Mouse (Mus musculus): ENCODE data around the gene Narf.

The Narf gene

DNA sequence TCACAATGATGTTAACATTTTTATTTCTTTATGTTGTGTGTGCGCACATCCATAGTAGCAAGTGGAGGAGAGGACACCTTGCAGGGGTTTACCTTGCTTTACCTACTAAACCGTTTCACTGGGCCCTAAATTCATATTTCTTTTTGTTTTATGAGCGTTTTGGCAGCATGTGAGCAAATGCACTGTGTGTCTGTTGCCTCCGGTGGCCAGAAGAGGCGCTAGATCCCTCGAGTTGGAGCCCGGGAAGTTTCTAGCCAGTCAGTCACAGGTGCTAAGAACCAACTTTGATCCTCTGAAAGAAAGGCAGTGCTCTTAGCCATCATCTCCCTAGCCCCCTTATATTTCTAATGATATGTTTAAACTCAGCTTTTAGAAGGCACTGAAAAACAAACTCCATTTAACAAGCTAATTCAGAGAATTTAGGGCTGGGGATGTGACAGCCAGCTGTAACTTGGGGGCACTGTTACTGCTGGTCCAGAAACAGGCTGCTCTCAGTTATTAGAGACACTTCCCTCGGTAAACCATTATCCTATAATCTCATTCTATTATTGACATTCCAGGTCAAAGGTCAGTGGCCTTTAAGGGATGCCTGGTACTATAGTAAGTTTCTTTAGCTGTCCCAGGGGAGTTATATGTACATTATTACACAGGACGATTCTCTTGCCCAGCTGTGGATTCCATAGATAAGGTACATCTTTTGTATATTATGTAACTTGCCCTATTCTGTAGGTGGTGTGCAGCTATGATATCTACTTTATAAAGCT lies 1.4 kb upstream of the Narf start:
- DNase-seq (ENCODE audit: low spot score): no peak

GRCm38 (mm10) chr11:121237345-121238128 lies 484 bp downstream of the Narf start:
- no peak for DNase-seq (ENCODE audit: low spot score)

DNA sequence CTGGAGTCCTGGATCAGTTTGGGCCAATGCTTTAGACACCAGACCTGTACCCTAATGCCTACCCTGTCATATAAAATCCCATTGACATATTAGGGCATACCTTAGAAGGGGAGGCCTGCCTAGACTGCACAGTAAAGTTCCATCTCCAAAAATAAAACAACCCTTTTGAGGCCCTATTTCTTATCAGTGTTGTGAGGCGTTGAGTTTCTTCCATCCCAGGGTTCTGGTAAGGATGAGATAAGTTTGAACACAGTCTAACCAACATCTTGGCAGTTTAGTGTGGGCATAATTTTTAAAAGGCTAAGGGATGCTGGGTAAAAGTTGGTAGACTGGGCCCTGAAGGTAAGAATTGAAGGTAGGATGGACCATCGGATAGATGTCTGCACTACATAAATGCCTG lies 2.6 kb downstream of the Narf start:
- DNase-seq (ENCODE audit: low spot score): no peak

- DNase-seq (ENCODE audit: low spot score): no peak
These were observed 13.1 kb downstream of the Narf start for GRCm38 (mm10) chr11:121250196-121250595.

GRCm38 (mm10) chr11:121259160-121260100 lies 22.4 kb downstream of the Narf start, which contains the start of gene Foxk2:
Gene Foxk2 (plus strand): TSS chr11:121259990.
- DNase-seq (ENCODE audit: low spot score): peak; percentile 92

- DNase-seq (ENCODE audit: low spot score): peak; percentile 18
These were observed 23.3 kb downstream of the Narf start for GRCm38 (mm10) chr11:121260211-121260906.

GRCm38 (mm10) chr11:121261074-121261473 lies 24.0 kb downstream of the Narf start:
- DNase-seq (ENCODE audit: low spot score): no peak

GRCm38 (mm10) chr11:121277516-121277915 lies 40.5 kb downstream of the Narf start:
- DNase-seq (ENCODE audit: low spot score): no peak

DNA sequence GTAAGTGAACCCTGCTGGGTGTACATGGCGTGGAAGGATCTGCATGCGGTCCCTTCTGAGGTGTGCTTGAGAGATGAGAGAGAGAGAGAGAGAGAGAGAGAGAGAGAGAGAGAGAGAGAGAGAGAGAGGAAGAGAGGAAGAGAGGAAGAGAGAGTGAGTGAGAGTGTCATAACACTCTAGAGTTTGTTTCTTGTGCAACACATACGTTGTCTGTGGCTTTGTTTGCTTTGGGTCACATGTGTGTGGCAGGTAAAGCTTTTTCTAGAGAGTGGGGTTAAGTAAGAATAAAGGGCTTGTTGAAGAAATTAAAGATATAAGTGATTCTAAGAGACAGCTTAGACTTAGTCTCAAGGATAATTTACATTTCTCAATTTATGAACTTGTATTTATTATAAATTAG lies 41.0 kb downstream of the Narf start:
- DNase-seq (ENCODE audit: low spot score): no peak

DNA sequence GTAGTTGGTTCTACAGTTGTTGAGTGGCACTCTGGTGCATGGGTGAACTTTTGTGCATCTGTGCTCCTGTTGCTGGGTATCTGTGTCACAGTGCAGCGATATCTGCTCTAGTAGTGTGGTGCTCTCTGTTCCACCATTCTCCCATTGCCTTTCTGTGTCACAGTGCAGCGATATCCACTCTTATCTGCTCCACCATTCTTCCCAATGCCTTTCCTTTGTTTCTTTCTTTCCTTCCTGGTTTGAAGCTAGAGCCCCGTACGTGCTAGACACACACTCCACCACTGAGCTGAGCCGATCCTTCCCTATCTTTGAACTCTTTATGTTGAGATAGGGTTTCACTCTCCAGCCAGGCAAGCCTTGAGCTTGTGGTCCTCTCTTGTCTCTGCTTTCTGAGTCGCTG lies 45.9 kb downstream of the Narf start:
- DNase-seq (ENCODE audit: low spot score): no peak

DNA sequence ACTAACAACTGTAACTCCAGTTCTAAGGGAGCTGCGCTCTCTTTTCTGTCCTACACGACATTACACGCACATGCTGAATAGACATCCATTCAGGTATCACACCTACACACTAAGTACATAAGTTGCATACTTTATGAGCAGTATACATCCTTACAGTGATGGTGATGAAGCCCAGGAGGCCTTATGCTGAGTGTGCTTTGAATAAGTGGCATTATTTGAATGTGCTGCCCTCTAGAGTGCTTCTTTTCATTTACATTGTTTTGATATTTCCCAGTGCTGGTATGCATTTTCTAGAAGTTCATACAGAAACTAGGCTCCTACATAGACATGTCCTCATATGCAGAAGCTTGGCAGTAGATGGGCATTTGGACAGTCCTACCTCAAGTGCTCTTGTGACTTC lies 52.8 kb downstream of the Narf start:
- DNase-seq (ENCODE audit: low spot score): no peak

GRCm38 (mm10) chr11:121294771-121295170 lies 57.7 kb downstream of the Narf start:
- DNase-seq (ENCODE audit: low spot score): no peak

GRCm38 (mm10) chr11:121298493-121298892 lies 61.4 kb downstream of the Narf start:
- DNase-seq (ENCODE audit: low spot score): no peak

DNA sequence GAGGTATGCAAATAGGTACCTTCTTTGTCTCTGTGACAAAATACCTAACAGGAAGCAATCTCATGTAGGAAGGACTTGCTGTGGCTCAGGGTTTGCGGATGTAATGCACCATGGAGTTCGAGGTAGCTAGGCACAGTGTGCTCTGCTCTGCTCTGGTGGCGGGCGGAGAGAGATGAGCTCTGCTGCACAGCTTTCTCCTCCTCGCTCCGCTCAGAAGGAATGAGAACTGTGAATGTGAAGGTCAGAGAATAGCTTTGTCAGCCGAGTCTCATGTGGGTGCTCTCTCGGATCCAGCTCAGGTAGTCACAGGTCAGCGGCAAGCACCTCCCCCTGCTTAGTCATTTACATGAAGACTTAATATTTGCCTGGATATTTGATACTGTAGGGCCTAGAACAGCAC lies 63.2 kb downstream of the Narf start:
- DNase-seq (ENCODE audit: low spot score): no peak

- DNase-seq (ENCODE audit: low spot score): no peak
These were observed 68.3 kb downstream of the Narf start for GRCm38 (mm10) chr11:121305371-121305770.

Measured in urinary bladder, postnatal 14 days (tissue).